Mouse (Mus musculus) bone marrow, adult 2 months (tissue): ENCODE data around the gene Cmpk2.
"Not testable (repeated sequence)": the region's sequence is repeated elsewhere in the genome, so short reads cannot be mapped to it uniquely, and the experiment has no call there.

ENCODE experiments used
- CTCF ChIP-seq: fragments of 200-500 bp; IDR thresholded peaks from 2 replicates; pipeline ENCODE4 v1.5.1; 2011; ENCODE audit warnings: low read length, control low read depth; ENCODE audit not compliant: control insufficient read depth, insufficient read depth
- POLR2A ChIP-seq: fragments of 200-500 bp; IDR thresholded peaks from 2 replicates; pipeline ENCODE4 v1.6.1; 2011; ENCODE audit warnings: low read depth, mild to moderate bottlenecking, control low read depth, low read length, borderline replicate concordance; ENCODE audit not compliant: control insufficient read depth

GRCm38 (mm10) chr12:26428771-26429170 lies 40.2 kb upstream of the Cmpk2 start:
- not testable (repeated sequence) for TF ChIP-seq CTCF, POLR2A
